Mouse (Mus musculus) ES-Bruce4 (cell line): ENCODE measurements at regions not wholly inside any gene's neighbourhood (a gene's known extent, or its start where the extent isn't known, plus 50 kb on each side); places are given as distances from the start of the nearest gene placed in this dataset.

Experiments
- EP300 ChIP-seq: IDR thresholded peaks from 2 replicates; pipeline ENCODE4 v1.6.1; 2011; ENCODE audit warnings: low read depth, low read length; ENCODE audit not compliant: insufficient read depth
- POLR2A ChIP-seq: IDR thresholded peaks from one replicate; pipeline ENCODE4 v1.8.1; 2011; ENCODE audit warnings: low read length; ENCODE audit not compliant: insufficient read depth

DNA sequence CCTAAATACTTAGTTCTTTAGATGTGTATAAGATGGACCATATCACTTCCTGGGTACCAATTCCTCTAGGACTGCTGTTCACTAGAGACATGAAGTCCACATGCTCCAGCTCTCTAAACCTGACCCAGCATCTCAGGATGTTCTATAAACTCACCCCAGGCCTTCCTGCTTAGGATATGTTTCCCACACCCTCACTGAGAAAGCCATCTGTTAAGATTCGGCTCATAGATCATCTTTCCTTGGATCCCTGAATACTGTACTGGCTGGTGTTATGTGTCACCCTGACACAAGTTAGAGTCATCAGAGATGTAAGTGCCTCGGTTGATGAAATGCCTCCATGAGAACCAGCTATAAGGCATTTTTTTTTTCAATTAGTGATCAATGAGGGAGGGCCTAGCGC, 199.9 kb downstream of the Gm5426 start:
- TF ChIP-seq POLR2A (no peak), EP300 (no peak)
